Mouse (Mus musculus): ENCODE measurements around the gene Slc17a6. TPM values are rescaled to one million over a fixed set of nuclear protein-coding genes. Genes with fewer than 3 reads are reported as not detected.

Gene Slc17a6
- total and polyA plus RNA-seq, 2 experiments from 2014 or later = 115 to 177 TPM

DNA sequence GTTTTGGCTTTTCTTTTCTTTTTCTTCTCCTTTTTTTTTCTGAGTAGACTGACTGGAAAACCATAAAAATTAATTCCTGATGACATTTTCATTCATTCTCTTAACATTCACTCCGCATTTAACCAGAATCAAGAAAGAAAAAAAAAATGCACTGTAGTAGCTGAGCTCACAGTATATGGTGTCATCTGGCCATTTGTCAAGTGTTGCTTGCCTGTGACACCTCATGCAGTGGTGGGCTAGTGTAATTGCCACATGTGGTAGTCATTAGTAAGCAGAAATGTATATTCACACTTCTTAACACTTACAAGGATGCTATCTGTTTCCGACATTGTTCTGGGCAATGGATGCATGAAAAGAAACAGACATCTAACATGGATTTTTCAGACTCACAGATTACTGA is 94.0 kb downstream of the Slc17a6 start:
- Histone ChIP-seq H3K4me3 (ENCODE audit: low read length) (no peak overlapping the region), H3K36me3 (ENCODE audit: insufficient read depth, low read length) (no peaks in the 10 kb centered on the region), H3K4me2 (ENCODE audit: low read depth, low read length) (no peak overlapping the region), H3K4me1 (ENCODE audit: insufficient read depth, low read length) (no peaks in the 10 kb centered on the region), H3K9ac (replicated peaks; ENCODE audit: low read length) (no peak overlapping the region), H3K9me3 (ENCODE audit: low read length) (no peaks in the 10 kb centered on the region), H3K27me3 (ENCODE audit: insufficient read depth, low read length) (no peaks in the 10 kb centered on the region), H3K27ac (no peak overlapping the region)
- no peak for ATAC-seq
- WGBS = 88% methylated on average over 2 of the region's 2 CpGs
- DNase-seq (ENCODE audit: low spot score) = no peak
- TF ChIP-seq CTCF (IDR thresholded peaks at IDR 0.05; ENCODE audit: low read depth) = no peak

Other genes starting within 250 kb of the Slc17a6 start
- 0.79 and 2.5 TPM in 2 replicates for gene Ano5, start 111.0 kb upstream of the Slc17a6 start, total RNA-seq (2014; rRNA removed)
- 1.1 TPM in 2 replicates for gene Ano5, start 111.0 kb upstream of the Slc17a6 start, polyA plus RNA-seq (2015; fragmentation: Nextera tagmentation; extraction: Ambion mirVana)
- gene Gas2, start 240.0 kb downstream of the Slc17a6 start, total RNA-seq (2014; rRNA removed) = 11.9 and 27.4 TPM in 2 replicates
- gene Gas2, start 240.0 kb downstream of the Slc17a6 start, polyA plus RNA-seq (2015; fragmentation: Nextera tagmentation; extraction: Ambion mirVana) = 13.4 and 13.9 TPM in 2 replicates
- gene Fancf, start 240.3 kb downstream of the Slc17a6 start, total RNA-seq (2014; rRNA removed) = 12.8 and 22.6 TPM in 2 replicates
- 7.1 and 7.9 TPM in 2 replicates for gene Fancf, start 240.3 kb downstream of the Slc17a6 start, polyA plus RNA-seq (2015; fragmentation: Nextera tagmentation; extraction: Ambion mirVana)